Mouse (Mus musculus): ENCODE measurements around the gene Akna. TPM values are rescaled to one million over a fixed set of nuclear protein-coding genes. Genes with fewer than 3 reads are reported as not detected.

Gene Akna
- total RNA-seq, 2 experiments from 2014 or later: 6.1 to 6.9 TPM

GRCm38 (mm10) chr4:63411222-63411621, 8.1 kb upstream of the Akna start:
- DNase-seq: no peak
- intact Hi-C loops (cut with DNase I): no loop called here

GRCm38 (mm10) chr4:63410583-63410934, 7.4 kb upstream of the Akna start:
- DNase-seq: peak; percentile 97
- intact Hi-C loops (cut with DNase I): no loop called here

GRCm38 (mm10) chr4:63409908-63410582, 6.9 kb upstream of the Akna start:
- intact Hi-C loops (cut with DNase I): no loop called here
- DNase-seq: peak; percentile 79

GRCm38 (mm10) chr4:63409317-63409907, 6.3 kb upstream of the Akna start:
- no peak for DNase-seq

GRCm38 (mm10) chr4:63408649-63409048, 5.5 kb upstream of the Akna start:
- intact Hi-C loops (cut with DNase I): no loop called here
- peak; percentile 70 for DNase-seq

More at GRCm38 (mm10) chr4:63409317-63409907, 6.3 kb upstream of the Akna start:
- intact Hi-C loops (cut with DNase I): no loop called here

GRCm38 (mm10) chr4:63408247-63408646, 5.1 kb upstream of the Akna start:
- peak; percentile 94 for DNase-seq
- intact Hi-C loops (cut with DNase I): no loop called here

- intact Hi-C loops (cut with DNase I): no loop called here
- DNase-seq: no peak
Measured at GRCm38 (mm10) chr4:63405683-63406082, 2.5 kb upstream of the Akna start.

GRCm38 (mm10) chr4:63405051-63405450, 1.9 kb upstream of the Akna start:
- no peak for DNase-seq
- intact Hi-C loops (cut with DNase I): no loop called here

- no peak for DNase-seq
- intact Hi-C loops (cut with DNase I): no loop called here
Measured at GRCm38 (mm10) chr4:63404205-63404604, 1.1 kb upstream of the Akna start.

GRCm38 (mm10) chr4:63402558-63402957, 596 bp downstream of the Akna start:
- intact Hi-C loops (cut with DNase I): no loop called here
- DNase-seq: no peak

GRCm38 (mm10) chr4:63402056-63402455, 1.1 kb downstream of the Akna start:
- DNase-seq: no peak
- intact Hi-C loops (cut with DNase I): no loop called here

GRCm38 (mm10) chr4:63401620-63402019, 1.5 kb downstream of the Akna start:
- intact Hi-C loops (cut with DNase I): no loop called here
- DNase-seq: no peak

GRCm38 (mm10) chr4:63400541-63401306, 2.4 kb downstream of the Akna start:
- DNase-seq: no peak
- intact Hi-C loops (cut with DNase I): no loop called here

- no peak for DNase-seq
- intact Hi-C loops (cut with DNase I): no loop called here
Measured at GRCm38 (mm10) chr4:63399691-63400270, 3.4 kb downstream of the Akna start.

- intact Hi-C loops (cut with DNase I): no loop called here
- no peak for DNase-seq
Measured at GRCm38 (mm10) chr4:63398854-63399609, 4.1 kb downstream of the Akna start.

- intact Hi-C loops (cut with DNase I): no loop called here
Measured at GRCm38 (mm10) chr4:63397981-63398537, 5.1 kb downstream of the Akna start.

GRCm38 (mm10) chr4:63391322-63391721, 11.8 kb downstream of the Akna start:
- intact Hi-C loops (cut with DNase I): no loop called here
- DNase-seq: no peak

More at GRCm38 (mm10) chr4:63397981-63398537, 5.1 kb downstream of the Akna start:
- DNase-seq: no peak

- intact Hi-C loops (cut with DNase I): no loop called here
- DNase-seq: no peak
Measured at GRCm38 (mm10) chr4:63389887-63390528, 13.1 kb downstream of the Akna start.

- intact Hi-C loops (cut with DNase I): no loop called here
- peak; percentile 49 for DNase-seq
Measured at GRCm38 (mm10) chr4:63389121-63389886, 13.8 kb downstream of the Akna start.

Data from left cerebral cortex, postnatal 4 days (tissue).